Mouse (Mus musculus): ENCODE data around the gene Bivm.

Bivm gene

GRCm38 (mm10) chr1:44173903-44174302 is 55.1 kb downstream of the Bivm start:
- DNase-seq (ENCODE audit: low read depth, low spot score) = no peak

- no peak for DNase-seq (ENCODE audit: low read depth, low spot score)
These were observed 59.3 kb downstream of the Bivm start for GRCm38 (mm10) chr1:44178086-44178485.

- no peak for DNase-seq (ENCODE audit: low read depth, low spot score)
These were observed 67.6 kb downstream of the Bivm start for GRCm38 (mm10) chr1:44186396-44186795.
